Mouse (Mus musculus) cerebral cortex, adult 2 months (tissue): ENCODE data around the gene Kif19a.

Experiments used
- WGBS: fragments of 180-500 bp; shearing (Covaris S2); methylation state at CpG from one replicate; pipeline ENCODE4 v1.1.7; 2018; 5-methylcytosine and 5-hydroxymethylcytosine counted together

The Kif19a gene

DNA sequence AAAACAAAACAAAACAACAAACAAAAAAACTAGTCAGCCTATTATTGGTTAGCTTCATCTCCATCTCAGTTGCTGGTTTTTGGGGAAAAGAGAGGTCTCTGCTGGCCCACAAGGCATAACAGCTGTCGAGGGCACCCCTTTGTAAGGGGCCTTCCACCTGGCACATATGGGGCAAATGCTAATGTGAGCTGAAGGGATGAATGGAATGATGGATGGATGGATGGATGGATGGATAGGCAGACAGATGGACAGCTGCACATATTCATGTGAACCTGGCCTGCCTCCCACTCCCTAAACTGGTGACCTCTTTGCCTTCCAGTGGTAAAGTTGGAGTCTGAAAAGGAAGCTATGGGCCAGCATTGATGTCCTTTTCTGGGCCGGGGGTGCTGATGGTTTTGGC is 41.8 kb downstream of the Kif19a start:
- WGBS, result 80% methylated on average over 2 of the region's 2 CpGs

DNA sequence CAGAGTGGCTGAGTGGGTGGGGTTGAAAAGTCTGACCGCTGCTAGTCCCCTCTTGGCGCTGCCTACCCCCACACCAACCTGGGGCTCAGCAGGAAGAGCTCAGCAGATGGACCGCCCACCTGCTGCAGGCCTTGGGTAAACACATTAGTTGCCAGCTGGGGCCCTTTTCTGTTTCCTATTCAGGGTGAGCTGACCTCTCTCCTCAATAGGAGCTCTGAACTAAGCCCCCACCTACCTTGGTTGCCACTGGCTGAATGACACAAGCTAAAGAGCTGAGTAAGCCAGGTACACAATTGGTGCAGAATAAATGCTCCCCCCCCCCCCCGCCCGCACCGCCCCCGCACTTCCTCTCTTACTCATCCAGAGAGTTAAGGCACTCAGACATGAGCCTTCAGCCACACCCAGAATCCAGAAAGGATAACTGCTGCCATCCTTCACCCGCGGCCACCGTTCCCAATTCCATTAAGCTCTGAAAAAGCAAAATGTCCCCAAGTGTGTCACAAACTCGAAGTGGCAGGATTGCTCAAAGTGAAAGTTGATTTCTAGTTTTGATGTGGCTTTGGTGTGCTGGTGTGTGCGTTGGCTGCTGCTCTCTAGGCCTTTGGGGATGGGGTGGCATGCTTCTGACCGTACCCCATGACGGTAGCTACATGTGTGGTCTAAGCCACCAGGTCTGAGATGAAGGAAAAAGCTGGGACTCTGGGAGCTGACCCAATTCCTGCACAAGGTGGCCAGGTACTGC is 42.7 kb downstream of the Kif19a start:
- WGBS, result 49% methylated on average over 14 of the region's 14 CpGs

DNA sequence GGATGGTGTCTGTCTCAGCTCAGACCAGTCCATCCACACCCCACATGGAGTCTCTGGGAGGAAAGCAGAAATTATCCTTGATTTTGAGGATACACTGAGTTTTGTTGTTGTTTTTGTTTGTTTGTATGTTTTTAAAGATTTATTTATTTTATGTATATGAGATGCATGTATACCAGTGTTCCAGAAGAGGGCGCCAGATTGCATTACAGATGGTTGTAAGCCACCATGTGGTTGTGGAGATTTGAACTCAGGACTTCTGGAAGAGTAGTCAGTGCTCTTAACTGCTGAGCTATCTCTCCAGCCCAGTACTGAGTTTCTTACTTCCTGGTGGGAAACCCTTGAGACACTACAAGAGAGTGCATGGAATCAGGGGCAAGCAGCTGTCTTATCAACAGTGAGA is 44.2 kb downstream of the Kif19a start:
- WGBS, result 95% methylated on average over 1 of the region's 1 CpGs

DNA sequence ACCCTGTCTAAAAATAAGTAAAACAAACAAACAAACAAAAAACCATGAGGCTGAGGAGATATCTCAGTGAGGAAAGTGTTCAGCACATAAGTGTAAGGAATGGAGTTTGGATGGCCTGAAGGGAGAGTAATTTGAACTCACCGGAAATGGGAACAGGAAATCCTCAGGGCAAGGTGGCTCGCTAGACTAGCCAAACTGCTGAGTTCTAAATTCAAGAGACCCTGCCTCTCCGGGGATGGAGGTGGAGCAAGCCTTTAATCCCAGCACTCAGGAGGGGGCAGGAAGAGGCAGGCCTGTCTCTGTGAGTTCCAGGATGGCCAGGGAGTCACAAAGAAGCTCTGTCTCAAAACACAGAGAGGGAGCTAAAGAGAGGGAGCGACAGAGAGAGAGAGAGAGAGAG is 45.2 kb downstream of the Kif19a start:
- 57% methylated on average over 4 of the region's 4 CpGs for WGBS

DNA sequence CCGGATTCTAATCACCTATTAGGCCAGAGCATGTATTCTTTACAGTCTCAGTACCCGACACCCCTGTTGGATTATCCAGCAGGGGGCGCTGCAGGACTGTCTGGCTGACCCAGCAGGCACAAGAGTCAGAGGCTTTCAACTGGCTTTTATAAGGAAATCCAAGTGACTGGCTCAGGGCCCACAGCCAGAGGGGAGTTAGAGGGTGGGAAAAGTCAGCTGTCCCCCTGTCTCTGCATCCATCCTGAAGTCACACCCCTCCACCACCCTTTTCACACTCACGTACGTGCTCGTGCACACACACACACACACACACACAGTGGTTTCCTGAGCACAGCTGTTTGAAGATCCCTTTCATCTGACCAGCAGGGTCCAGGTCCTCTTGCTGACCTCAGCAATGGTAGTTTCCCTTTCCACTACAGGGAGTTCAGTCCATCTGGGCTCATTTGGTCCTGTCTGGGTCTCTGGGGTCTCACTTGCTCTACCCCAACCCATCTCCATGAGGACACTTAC is 47.6 kb downstream of the Kif19a start:
- 24% methylated on average over 6 of the region's 6 CpGs for WGBS

DNA sequence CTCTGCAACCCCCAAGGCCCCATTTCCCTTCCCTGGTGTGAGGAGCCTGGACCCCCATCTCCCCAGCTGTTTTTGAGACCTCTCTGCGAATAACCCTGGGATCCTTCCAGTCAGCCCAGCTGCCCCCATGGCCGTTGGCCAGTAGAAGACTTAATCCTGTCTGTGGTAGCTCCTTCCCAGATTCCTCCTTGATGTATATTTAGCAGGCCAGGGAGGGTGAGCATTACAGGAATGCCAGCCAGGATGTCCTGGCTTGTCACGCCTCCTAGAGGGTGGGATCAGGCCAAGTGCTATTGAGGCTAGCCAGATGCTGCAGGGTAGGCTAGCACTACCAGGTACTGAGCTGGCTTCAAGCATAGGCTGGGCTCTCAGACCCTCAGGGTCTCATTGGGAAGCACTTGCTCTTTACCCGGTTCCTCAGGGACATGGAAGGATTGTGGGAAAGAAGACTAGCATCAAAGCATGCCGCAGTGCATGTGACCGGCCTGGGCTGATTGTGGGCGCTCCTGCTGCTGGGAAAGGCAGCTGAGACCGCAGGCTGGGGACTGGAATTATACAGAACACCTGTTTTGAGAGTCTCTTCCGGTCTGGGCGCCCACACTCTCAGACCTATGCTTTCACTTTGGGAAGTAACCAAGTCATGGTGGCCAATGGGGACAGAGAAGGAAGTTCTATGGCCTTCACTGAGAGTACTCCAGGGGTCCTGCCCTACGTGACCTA is 49.8 kb downstream of the Kif19a start:
- 85% methylated on average over 11 of the region's 11 CpGs for WGBS

DNA sequence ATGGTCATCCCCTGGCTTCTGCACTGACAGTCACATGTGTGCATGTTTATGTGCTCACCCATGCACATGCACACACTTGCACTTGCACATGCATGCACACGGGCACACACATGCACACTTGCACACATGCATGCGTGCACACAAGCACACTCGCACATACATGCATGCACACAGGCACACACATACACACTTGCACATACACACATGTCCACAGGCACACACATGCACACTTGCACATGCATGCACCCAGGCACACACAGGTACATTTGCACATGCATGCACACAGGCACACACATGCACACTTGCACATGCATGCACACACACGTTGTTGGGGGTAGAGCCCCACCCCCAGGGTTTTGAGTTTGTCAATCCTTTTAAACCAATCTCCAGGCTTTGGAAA is 51.7 kb downstream of the Kif19a start:
- 93% methylated on average over 4 of the region's 4 CpGs for WGBS

DNA sequence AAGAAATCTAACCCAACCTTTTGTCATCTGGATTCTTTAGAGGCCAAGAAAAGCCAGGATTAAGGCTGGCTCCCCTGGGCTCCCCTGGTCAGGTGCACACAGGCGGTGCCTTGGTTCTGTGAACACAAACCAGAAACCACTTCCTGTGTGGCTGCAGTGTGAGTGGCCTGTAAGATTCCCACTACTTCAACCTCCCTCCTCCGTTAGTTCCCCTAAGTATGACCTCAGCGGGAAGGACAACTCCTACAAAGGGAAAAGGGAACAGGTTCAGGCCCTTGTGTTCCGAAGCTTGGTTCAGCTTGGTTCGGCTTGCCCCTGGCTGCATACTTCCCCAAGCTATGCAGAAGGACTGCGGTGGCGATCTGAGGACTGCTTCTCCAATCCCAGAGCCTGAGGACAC is 53.0 kb downstream of the Kif19a start:
- 92% methylated on average over 7 of the region's 7 CpGs for WGBS

DNA sequence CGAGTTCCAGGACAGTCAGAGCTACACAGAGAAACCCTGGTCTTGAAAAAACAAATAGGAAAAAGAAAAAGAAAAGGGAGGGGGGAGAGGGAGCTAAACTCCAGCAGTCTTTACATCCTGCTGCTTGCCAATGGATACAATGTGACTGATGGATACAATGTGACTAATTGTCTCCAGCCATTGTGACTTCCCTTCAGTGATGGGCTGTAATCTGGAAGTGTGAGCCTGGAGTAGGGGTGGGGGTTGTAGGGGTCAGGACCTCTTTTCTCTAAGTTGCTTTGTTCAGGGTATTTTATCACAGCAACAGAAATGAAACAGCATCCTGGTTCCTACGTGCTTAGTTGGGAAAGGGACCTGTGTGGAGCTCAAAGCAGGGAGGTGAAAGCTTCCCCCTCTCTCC is 53.9 kb downstream of the Kif19a start:
- 74% methylated on average over 2 of the region's 2 CpGs for WGBS

DNA sequence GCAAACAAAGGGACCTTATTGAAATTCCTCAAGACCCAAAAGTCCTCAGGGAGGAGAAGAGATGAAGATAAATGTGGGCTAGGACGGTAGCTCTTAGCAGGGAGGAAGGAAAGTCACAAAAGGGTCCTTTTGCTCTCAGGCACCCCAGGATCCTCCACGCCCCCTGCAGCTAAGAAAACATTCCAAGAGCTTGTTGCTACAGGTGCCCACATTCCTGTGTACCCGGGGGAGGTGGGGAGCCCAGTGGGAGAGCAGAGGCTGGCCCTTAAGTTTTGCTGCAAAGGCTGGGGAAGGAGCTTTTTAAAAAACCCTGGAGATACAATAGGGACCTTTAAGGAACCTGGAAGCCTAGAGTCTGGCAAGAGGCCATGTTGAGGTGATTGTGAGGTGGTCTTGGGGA is 55.3 kb downstream of the Kif19a start:
- WGBS, result 76% methylated on average over 3 of the region's 3 CpGs

DNA sequence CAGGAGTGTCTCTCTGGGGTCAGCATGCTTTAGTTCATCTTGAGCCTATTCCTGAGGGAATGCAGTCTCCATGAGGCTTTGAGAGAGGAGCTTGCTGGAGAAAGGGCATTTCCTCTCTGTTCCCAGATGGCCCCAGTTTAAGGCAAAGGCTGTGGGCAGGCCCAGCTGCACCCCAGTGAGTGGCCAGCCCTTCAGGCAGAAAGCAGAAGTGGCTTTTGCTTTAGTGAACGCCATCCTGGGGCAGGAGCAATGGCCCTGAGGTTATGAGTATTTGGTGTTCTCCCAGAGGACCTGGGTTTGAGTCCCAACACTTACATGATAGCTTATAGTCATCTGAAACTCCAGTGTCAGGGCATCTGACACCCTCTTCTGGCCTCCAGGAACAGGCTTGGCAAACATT is 56.1 kb downstream of the Kif19a start:
- WGBS, result 76% methylated on average over 1 of the region's 1 CpGs

DNA sequence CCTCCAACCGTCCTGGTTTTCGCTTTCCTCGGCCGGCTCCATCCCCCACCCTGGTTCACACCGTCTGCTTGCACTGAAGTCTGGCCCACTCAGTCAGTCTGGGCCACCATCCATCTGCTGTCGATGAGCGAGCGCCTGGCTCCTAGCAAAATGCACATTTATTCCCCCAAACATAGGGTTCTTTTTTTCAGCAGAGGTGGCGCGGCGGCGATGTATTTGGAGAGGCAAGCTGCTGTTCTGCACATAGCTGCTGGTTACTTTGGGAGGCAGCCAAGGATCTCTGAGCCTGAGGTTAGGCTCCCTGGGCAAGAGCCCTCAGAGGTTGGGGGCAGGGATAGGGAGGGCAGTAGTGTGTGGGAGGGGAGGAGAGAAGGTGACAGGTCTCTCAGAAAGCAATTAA is 57.5 kb downstream of the Kif19a start:
- WGBS, result 24% methylated on average over 12 of the region's 12 CpGs

DNA sequence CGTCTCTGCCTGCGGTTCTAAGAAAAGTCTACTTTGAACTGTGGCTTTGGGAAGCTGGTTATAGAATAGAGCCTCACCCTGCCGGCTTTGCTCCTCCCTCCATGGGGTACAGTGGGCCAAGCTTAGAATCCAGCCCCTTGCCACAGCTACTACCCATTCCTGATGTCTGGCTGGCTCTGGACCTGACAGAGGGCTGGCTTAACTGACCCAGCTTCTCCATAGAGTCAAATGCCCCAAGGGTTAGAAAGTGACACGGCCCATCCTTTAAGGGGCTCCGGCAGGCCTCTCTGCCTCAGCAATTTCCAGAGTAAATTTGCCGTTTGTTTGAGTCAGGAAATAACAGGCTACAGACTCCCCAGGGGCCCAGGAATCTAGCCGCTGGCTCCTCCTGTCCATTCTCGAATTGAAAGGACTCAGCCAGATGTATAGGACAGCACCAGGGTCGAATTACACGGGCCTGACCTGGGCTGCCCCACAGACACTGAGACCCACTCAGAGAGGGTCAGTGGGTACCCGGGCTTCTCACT is 58.1 kb downstream of the Kif19a start:
- 24% methylated on average over 11 of the region's 11 CpGs for WGBS

DNA sequence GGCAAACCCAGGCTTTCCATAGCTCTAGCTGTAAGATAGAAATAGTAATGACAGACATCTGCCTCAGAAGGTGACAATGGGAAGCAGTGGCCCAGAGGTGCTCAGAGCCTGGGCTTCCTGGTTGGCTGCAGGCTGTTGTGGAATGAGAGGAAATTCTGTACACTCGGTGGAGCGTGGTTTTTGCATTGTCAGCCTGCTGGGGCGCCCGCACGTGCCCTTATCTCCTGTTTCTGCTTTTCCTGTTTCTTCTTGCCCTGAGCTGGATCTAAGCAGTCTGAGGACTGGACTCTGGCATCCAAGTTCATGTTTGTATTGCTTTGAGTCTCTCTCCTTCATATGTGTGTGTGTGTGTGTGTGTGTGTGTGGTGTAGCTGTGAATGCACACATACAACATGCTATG is 61.5 kb downstream of the Kif19a start:
- 77% methylated on average over 5 of the region's 5 CpGs for WGBS

DNA sequence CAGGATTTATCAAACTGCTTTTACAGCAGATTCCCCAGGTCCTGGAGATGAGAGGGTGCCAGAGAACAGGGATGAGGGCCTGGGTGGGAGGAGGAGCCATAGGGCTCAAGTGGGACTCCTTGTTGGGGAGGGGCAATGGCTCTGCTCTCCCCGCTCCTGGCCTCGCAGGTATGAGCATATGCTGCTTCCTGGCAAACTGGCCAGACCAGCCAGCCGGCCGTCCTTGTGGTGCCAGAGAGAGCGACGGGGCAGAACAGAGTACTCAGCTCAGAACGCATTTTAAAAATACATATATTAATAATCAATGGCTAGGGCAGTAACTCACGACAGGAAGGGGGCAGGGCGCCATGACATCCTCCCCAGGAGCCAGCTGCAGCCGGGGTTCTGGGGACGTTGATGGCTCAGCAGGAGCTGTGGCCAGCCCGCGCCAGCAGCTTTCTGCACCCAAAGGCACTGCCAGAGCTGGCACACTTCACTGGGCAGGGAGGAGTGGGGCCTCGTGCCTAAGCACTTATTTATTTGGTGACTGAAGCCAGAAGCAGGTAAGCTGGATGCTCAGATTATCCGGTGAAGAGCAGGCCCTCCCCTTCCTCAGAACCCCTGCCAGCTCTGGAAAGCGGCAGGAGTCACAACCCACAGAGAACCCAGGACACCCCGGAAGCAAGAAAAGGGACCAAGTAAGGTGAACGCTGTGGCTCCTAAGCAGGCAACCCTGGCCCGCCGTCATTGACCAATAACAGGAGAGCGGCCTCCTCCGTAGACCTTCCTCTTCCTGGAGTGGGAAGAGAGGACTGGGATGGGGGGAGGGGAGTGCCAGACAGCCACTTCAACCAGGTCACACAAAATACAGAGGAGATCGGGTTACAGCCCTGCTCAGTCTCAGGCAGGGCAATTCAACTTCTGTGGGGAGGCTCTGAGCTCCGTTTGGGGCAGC is 64.6 kb downstream of the Kif19a start:
- WGBS, result 38% methylated on average over 24 of the region's 24 CpGs

DNA sequence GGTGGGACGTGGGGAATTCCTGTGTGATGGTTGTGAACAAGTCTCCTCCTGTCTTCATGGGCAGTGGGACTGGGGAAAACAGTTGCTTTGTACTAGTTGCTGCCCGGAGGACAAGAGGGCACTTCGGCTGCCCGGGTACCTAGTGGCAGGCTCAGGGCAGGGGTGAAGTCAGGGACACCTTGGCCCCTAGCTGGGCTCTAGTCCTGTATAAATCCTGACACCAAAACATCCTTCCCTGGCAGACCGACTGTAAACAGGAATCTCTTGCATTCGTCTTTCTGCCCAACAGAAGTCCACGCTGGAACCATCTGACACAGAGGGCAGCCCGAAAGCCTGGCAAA is 65.2 kb downstream of the Kif19a start:
- 49% methylated on average over 8 of the region's 8 CpGs for WGBS

DNA sequence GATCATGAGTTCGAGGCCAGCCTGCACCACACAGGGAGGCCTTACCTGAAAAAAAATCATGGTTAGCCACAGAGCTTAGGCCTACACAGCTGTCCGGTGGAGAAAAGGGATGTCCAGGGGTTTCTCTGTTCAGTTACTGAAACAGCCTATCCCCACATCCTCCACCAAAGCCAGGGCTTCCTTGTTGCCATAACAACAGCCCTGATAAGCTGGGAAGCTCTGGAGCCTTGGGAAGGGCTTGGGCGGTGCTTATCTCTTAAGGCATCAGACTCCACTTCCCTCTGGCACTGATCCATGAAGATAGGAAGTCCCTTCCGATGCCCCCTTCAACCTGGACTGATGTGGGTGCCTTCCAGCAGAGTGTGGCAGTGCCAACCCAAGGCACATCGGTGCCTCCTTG is 68.0 kb downstream of the Kif19a start:
- 59% methylated on average over 5 of the region's 5 CpGs for WGBS
